Mouse (Mus musculus) CD4-positive, CD25-positive, alpha-beta regulatory T cell, adult 4 months (primary cell): ENCODE data around the gene Pde10a. TPM values are rescaled to one million over a fixed set of nuclear protein-coding genes. Genes with fewer than 3 reads are reported as not detected.

ENCODE experiments used
- ATAC-seq: one replicate; pipeline ENCODE4 v1.8.0; 2017
- polyA plus RNA-seq, 2 experiments: library from polyadenylated mRNA; unstranded; fragments of 100-300 nt; shearing (Covaris generic); gene quantifications; one replicate each; pipeline ENCODE4 v1.2.1; 2017

Gene Pde10a
- polyA plus RNA-seq, 2 experiments from 2014 or later: 1.1 TPM; not detected in 1

- ATAC-seq: no peak
Measured at GRCm38 (mm10) chr17:8765987-8766576, 240.9 kb downstream of the Pde10a start.

- ATAC-seq: no peak
Measured at GRCm38 (mm10) chr17:8769155-8769554, 244.0 kb downstream of the Pde10a start.

GRCm38 (mm10) chr17:8773391-8773790, 248.2 kb downstream of the Pde10a start:
- ATAC-seq: no peak

- no peak for ATAC-seq
Measured at GRCm38 (mm10) chr17:8774301-8774700, 249.1 kb downstream of the Pde10a start.

- no peak for ATAC-seq
Measured at GRCm38 (mm10) chr17:8775571-8776161, 250.5 kb downstream of the Pde10a start.

GRCm38 (mm10) chr17:8777710-8778109, 252.5 kb downstream of the Pde10a start:
- ATAC-seq: no peak

- ATAC-seq: no peak
Measured at GRCm38 (mm10) chr17:8778839-8779238, 253.7 kb downstream of the Pde10a start.

- no peak for ATAC-seq
Measured at GRCm38 (mm10) chr17:8780484-8780883, 255.3 kb downstream of the Pde10a start.

GRCm38 (mm10) chr17:8781040-8781439, 255.9 kb downstream of the Pde10a start:
- no peak for ATAC-seq

- no peak for ATAC-seq
Measured at GRCm38 (mm10) chr17:8781576-8781975, 256.4 kb downstream of the Pde10a start.

- ATAC-seq: no peak
Measured at GRCm38 (mm10) chr17:8785908-8786307, 260.7 kb downstream of the Pde10a start.

- ATAC-seq: no peak
Measured at GRCm38 (mm10) chr17:8786484-8786883, 261.3 kb downstream of the Pde10a start.

GRCm38 (mm10) chr17:8787762-8788161, 262.6 kb downstream of the Pde10a start:
- ATAC-seq: no peak

- ATAC-seq: no peak
Measured at GRCm38 (mm10) chr17:8791561-8791960, 266.4 kb downstream of the Pde10a start.

GRCm38 (mm10) chr17:8792611-8793010, 267.4 kb downstream of the Pde10a start:
- no peak for ATAC-seq

GRCm38 (mm10) chr17:8797624-8798023, 272.5 kb downstream of the Pde10a start:
- no peak for ATAC-seq

- ATAC-seq: no peak
Measured at GRCm38 (mm10) chr17:8798531-8799295, 273.5 kb downstream of the Pde10a start.

GRCm38 (mm10) chr17:8799296-8799731, 274.1 kb downstream of the Pde10a start:
- ATAC-seq: no peak

- no peak for ATAC-seq
Measured at GRCm38 (mm10) chr17:8799914-8800420, 274.8 kb downstream of the Pde10a start.

GRCm38 (mm10) chr17:8800478-8801082, 275.4 kb downstream of the Pde10a start:
- ATAC-seq: no peak

GRCm38 (mm10) chr17:8801083-8801854, 276.1 kb downstream of the Pde10a start:
- no peak for ATAC-seq

GRCm38 (mm10) chr17:8801855-8802104, 276.6 kb downstream of the Pde10a start:
- ATAC-seq: no peak
